Mouse (Mus musculus) right cerebral cortex, adult 18-20 months (tissue): ENCODE data around the gene Hist1h2bl.
A peak's percentile ranks its signal among the peaks of the same experiment; 100 is the strongest.
"Not testable (repeated sequence)": the region's sequence is repeated elsewhere in the genome, so short reads cannot be mapped to it uniquely, and the experiment has no call there.

ENCODE experiments used
- DNase-seq: peaks from one replicate; pipeline ENCODE4 v3.0.0; 2022; ENCODE audit warnings: mixed read lengths

Gene Hist1h2bl

DNA sequence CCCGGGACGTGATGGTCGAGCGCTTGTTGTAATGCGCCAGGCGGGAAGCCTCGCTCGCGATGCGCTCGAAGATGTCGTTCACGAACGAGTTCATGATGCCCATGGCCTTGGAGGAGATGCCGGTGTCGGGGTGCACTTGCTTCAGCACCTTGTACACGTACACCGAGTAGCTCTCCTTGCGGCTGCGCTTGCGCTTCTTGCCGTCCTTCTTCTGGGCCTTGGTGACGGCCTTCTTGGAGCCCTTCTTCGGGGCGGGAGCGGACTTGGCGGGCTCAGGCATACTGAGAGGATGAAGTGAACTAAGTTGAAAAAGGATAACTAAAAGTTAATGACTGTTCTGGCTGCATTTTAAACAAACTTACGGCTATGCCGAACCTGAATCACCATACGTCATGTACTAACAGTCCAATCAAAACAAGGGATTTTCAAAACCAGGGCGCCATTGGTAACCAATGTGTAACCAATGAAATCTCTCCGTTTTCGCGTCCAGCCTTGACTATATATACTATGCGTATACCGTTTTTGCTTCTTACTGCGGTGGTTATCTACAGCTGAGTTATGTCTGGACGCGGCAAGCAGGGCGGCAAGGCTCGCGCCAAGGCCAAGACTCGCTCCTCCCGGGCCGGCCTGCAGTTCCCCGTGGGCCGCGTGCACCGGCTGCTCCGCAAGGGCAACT, at the start of gene Hist1h2bl, which contains the start of gene Hist1h2ai:
Hist1h2bl (minus strand) TSS at position 280 of the 676 bp plus-strand sequence.
Hist1h2ai (plus strand) TSS at position 559 of the 676 bp plus-strand sequence.
- DNase-seq: peak; percentile 91

DNA sequence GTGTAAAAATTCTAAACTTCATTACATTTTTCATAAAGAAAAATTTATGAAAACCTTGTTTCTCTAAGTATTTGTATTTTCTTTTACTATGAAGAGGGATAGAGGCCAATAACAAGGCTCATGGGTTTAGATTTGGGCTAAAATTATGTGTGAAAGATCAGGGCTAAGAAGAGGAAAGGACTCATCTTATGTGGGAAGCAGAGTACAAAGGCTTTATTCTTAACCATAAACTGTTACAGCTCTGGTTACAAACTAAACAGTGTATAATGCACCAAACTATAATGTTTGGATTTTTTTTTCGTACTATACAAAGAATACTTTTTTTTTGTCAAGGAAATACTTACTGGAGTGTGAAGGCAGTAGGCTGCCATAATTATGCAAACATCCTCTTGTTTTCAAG, 39.8 kb upstream of the Hist1h2bl start:
- no peak for DNase-seq

DNA sequence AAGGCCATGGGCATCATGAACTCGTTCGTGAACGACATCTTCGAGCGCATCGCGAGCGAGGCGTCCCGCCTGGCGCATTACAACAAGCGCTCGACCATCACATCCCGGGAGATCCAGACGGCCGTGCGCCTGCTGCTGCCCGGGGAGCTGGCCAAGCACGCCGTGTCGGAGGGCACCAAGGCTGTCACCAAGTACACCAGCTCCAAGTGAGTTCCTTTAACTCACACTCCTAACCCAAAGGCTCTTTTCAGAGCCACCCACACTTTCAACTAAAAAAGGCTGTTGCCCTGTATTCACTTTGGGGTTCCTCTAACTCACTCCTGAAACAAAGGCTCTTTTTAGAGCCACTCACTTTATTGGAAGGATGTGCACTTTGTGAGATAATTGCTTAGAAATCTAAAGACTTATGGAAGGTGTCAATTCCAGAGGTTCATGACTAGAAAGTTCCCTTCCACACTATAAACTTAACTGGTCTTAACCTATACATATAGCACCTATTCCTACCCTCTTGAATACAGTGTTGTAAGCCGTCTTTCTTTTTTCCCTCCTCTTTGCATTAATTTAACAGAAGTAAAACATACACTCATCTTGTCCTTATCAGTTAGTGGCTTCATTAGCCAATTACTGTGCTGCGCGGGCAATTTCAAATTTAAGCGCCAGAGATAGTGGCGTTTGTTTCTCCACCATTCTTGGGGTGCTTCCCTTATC, 38.5 kb upstream of the Hist1h2bl start:
- DNase-seq: not testable (repeated sequence)

DNA sequence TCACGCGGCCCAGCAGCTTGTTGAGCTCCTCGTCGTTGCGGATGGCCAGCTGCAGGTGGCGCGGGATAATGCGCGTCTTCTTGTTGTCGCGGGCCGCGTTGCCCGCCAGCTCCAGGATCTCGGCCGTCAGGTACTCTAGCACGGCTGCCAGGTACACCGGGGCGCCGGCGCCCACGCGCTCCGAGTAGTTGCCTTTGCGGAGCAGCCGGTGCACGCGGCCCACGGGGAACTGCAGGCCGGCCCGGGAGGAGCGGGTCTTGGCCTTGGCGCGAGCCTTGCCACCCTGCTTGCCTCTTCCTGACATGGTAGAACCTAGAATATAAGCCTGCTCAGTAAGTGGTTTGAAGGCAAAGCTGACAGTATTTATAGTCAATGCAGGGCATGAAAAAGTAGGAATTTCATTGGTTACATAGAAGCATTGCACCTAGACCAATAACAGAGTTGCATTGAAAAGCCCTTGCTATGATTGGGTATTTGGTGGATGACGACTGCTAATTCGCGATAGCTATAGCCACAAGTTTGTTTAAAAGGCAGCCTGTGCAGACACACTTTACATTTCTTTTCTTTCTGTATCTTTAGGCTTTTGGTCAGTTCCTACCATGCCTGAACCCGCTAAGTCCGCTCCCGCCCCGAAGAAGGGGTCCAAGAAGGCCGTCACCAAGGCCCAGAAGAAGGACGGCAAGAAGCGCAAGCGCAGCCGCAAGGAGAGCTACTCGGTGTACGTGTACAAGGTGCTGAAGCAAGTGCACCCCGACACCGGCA, 37.8 kb upstream of the Hist1h2bl start, which contains the start of the genes Hist1h2ak and Hist1h2bn:
Hist1h2ak (minus strand) TSS at position 304 of the 762 bp plus-strand sequence.
Hist1h2bn (plus strand) TSS at position 600 of the 762 bp plus-strand sequence.
- DNase-seq: peak; percentile 90

DNA sequence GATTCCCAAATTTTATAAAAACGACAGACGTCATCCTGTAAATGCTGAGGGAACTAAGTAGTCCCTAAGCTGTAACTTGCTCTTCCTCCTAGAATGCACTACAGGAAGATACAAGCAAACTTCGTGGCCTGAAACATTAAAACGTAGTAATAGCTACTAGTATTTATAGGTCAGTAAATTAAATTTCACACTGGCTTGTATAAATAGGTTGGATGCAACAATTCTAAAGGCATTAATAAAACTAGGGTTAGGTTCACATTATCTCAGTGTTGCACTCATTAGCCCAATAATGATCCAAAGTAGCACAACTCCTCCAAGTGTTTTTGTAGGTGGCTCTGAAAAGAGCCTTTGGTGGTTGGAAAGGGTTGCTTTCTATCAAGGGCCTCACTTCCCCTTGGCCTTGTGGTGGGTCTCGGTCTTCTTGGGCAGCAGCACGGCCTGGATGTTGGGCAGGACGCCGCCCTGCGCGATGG, 37.1 kb upstream of the Hist1h2bl start:
- DNase-seq: no peak

DNA sequence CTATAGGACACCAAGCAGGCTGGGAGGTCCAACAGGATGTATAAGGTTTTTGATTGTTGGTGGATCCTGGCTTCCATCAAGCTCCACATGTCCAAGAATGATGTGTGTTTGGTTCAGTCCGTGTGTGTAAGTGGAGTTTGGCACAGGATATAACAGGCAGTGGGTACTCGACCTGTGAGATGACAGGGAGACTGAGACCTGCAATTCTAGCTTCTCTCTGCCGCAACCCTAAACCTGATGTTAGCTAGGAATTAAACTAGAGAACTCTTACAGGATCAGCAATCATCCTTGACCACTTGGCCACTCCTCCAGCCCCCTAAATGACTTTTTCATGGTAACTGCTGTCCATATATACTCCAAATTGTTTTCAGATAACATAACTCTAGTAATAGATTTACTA, 36.4 kb upstream of the Hist1h2bl start:
- no peak for DNase-seq

DNA sequence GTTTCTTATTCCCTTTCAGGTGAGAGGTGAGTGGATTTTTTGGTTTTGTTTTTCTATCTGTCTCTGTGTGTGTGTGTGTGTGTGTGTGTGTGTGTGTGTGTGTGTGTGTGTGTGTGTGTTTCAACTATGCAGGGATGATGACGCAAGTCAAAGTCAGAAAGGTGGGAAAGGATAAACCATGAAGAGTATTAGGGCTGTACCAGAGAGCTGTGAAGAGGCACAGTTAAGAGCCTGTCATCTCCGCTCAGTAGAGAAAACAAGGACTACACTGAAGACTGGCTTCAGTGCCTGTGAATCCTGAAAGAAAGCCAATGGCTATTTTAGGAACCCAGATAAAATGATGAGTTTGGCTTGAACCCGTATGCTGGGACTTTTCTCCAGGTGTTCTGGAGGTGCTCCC, 35.9 kb upstream of the Hist1h2bl start:
- no peak for DNase-seq

DNA sequence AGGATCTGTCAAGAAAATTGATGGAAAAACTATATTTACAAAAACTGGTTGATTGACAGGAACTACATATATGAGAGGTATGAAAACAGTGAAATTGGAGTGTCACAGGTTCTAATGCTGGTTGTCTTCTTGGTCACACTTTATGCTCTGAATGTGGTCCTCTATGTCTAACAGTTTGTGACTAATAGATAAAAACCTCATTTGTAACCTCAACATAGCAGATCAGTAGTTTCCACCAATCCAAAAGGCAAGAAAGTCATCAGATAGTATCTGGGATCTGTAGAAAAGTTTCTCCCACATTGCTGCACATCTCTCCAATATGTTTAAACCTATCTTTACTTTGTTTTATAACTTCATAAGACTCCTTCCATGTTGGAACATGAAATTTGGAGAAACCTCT, 35.5 kb upstream of the Hist1h2bl start:
- no peak for DNase-seq

DNA sequence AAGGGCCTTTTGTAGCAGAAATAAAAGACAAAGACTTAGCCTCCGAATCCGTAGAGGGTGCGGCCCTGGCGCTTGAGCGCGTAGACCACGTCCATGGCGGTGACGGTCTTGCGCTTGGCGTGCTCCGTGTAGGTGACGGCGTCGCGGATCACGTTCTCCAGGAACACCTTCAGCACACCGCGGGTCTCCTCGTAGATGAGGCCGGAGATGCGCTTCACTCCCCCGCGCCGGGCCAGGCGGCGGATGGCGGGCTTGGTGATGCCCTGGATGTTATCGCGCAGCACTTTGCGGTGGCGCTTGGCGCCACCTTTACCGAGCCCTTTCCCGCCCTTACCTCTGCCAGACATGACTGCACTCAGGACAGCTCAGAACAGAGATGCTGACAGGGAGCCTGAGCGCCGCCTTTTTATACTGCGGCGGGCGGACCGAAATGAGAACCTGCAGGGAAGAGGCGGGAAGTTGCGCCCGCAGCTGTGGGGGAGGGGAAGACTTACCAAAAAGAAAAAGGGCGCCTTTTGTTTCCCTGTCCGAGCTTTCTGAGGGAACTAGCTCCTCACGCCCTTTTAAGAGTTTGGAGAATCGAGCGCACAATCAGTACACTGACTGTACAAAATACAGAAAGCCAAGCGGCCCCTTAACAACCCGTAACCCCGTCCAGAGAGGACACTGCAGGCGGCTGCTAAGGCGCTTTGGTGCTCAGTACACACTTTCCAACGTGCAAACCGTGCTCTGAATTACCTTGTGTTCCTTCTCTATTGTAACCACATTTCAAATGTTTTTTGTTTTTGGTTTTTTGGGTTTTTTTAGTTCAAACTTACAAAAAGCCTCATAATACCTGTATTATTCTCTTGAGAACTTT, 34.4 kb upstream of the Hist1h2bl start, which contains the start of gene Hist1h4k:
Hist1h4k (minus strand) TSS at position 347 of the 859 bp plus-strand sequence.
- DNase-seq: peak; percentile 92

DNA sequence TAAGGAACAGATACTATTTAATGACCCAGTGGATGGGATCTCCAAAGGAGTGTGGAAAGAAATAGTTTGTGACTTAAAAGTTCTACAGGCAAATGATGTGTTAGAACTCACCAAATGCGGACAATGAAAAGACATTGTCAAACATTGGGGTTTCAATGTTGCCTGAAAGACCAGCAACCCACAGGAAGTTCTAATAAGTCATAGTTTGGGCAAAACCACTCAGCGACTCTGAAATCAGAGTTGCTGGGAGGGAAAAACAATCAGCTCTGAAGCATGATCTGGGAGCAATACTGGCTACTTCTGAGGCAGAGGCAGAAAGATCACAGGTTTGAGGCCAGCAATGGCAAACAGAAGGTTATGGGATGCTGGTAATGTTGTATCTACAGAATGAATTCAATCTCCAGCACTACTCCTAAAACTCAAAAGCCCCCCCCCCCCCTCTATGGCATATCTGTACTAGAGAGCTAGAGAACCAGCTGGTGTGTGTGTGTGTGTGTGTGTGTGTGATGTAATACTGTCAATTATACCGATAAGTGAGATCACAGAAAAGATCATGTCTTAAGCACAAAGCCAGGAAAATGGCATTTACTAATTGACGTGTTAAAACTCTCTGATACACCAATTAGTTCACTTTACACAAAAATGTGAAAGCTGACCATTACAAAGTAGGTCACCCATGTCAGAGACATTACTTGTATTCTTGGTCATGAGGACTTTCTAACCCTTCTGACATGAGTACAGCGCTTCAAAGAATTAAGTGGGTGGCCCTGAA, 33.6 kb upstream of the Hist1h2bl start:
- DNase-seq: no peak

DNA sequence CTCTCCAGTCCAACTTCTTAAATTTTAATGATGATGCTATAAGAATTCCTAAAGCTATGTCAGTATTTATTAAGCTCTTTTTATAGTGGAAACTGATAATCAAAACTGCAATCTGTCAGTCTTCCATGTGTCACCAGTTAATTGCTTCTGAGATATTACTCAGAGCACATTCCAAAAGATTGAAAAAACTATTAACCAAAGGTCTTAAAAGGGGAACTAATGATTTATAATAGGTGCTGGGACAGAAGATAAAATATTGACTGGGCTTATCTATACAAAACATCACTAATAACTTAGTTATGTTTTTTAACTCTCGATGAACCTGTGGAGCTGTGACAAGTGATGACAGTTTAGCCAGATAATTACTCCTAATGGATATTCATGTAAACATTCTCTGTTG, 29.1 kb upstream of the Hist1h2bl start:
- no peak for DNase-seq

DNA sequence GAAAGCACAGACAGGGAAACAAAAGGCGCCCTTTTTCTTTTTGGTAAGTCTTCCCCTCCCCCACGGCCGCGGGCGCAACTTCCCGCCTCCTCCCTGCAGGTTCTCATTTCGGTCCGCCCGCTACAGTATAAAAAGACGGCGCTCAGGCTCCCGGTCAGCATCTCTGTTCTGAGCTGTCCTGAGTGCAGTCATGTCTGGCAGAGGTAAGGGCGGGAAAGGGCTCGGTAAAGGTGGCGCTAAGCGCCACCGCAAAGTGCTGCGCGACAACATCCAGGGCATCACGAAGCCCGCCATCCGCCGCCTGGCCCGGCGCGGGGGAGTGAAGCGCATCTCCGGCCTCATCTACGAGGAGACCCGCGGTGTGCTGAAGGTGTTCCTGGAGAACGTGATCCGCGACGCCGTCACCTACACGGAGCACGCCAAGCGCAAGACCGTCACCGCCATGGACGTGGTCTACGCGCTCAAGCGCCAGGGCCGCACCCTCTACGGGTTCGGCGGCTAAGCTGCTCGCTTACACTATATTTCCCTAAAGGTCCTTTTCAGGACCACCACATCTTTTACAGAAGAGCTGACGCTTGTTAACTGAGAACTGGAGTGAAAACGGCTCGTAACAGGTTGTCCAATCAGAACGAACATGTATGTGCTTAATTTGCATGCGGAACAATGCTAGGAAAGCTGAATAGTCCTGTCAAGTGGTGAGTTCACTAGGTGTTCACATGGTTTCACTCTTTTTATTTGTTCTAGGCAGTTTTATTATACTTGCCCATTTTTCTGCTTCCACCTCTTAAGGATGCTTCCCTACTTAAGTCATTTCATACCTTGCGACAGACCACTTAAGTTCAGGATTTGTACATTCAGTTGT, 19.2 kb upstream of the Hist1h2bl start, which contains the start of gene Hist1h4j:
Hist1h4j (plus strand) TSS at position 159 of the 862 bp plus-strand sequence.
- DNase-seq: peak; percentile 74

DNA sequence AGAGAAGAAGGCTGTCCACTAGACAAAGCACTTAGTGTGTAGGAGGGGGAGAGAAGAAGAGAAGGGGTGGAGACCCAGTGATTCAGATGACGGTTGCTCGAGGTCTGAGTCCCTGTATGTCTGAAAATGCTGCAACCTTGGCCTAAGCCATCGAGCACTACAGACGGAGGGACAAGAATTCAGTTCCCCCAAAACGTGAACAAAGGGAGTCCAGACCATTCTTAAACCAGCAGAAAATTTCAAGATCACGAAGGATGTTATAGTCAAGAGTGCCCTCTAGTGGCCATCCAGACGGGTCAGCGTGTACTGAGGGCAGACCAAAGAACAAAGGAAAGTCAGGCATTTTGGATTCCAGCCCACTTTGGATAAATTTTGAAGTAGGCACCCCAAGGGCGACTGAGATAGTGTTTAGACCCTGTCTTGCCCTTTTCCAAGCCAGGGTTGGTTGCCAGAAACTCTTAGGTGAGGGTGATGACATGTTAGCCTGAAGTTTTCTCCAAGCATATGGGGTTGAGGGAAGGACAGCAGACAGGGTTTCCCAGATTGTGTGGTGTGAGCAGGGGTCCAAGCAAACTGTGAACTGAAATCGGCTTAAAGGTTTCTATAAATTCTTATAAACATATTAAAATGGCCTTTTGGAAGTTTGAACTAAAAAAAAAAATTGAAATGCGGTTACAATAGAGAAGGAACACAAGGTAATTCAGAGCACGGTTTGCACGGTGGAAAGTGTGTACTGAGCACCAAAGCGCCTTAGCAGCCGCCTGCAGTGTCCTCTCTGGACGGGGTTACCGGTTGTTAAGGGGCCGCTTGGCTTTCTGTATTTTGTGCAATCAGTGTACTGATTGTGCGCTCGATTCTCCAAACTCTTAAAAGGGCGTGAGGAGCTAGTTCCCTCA, 18.3 kb upstream of the Hist1h2bl start:
- DNase-seq: peak; percentile 71

DNA sequence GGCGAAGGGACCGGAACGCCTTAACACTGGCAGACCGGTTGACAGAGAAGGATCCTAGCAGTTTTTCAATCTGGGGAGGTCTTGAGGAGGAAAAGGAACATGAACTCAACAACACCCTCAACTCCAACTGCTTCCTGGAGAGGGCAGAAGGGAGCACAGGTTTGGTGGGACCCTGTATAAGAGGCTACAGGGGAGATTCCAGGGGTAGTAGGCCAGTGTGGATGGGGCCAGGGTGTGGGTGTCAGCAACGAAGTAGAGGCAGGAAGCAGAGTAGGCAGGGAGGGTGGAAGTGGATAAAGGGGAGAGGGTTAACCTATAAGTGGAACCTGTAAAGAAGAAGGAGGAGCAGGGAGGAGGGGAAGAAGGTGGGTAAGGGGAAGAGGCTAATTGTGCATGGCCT, 17.5 kb upstream of the Hist1h2bl start:
- DNase-seq: no peak

DNA sequence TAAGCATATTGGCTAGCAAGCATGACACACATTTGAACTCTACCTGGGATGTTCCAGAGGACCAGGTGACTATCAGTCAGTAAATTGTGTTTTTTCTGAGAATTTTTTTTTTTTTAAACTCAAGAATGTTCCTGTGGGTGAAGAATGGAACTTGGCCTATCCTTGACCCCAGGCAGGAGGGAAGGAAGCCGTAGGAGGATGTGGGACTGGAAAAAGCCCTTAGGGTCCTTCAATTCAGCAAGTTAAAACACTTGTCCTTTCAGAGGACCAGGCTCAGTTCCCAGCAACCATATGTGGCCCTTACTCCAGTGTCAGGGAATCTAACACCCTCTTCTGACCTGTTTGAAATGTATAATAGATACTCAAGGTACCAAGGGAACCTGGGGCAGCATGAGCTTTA, 13.6 kb upstream of the Hist1h2bl start:
- no peak for DNase-seq

DNA sequence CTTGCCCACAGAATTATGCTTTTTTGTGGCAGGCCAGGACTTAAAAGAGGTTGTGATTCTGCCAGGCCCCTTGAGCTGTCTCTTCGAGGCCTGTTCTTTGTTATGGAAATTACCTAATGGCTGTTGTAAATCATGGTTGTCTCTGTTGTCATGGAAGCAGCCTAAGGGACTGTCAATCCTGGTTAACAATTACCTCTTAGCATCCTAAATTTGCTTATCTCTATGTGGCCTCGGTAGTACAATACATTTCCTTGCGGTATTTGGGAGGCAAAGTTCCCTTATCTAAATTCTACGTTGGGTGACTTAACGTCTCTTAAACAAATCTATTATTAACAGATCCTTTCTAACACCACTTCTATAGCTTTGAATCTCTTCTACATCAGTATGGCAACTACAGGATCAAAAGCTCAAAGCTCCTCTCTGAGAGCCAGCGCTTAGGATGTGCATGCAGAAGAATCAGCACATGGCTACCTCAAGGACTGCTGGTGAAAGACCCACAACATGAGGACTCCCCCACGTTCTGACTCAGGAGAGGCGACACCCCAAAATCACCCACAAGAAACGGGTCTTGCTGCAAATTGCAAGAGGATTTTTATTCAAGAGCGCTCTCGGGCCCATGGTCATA, 12.1 kb upstream of the Hist1h2bl start:
- no peak for DNase-seq

DNA sequence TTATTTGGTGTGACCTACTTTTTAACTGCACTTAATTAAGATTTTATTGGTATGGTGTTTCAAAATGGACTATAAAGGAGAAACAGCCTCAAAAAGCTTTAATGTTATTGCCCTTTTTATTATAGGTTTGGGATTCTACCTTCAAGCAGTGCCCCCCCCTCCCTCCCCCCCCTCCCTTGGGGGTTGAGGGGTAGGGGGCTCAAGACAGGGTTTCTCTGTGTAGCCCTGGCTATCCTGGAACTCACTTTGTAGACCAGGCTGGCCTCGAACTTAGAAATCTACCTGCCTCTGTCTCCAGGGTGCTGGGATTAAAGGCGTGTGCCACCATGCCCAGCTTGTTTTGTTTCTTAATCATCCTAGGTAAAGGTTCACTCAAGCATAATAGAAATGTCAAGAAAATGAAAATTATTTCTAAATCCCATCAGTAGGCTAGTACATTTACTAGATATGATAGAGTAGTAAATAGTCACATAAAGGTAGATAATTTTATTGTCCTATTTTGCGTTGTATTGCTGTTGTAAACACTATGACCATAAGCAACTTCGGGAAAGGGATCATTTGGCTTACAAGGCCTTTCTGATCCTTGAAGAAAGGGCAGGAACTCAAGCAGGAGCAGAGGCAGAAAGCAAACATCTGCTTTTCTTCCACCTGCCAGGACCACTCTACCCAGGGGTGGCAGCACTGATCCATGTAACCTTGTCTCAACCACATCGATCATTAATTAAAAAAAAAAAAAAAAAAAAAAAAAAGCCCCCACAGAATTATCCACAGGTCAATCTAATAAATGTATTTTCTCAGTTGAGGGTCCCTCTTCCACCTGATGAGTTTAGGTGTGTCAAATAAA, 7.3 kb upstream of the Hist1h2bl start:
- DNase-seq: no peak
